Mouse (Mus musculus) G1E-ER4 (cell line): ENCODE data around the gene Psmb8. TPM values are rescaled to one million over a fixed set of nuclear protein-coding genes. Genes with fewer than 3 reads are reported as not detected.

Source experiments
- GATA1 ChIP-seq: IDR thresholded peaks from one replicate; pipeline ENCODE4 v1.8.0; 2012; ENCODE audit warnings: low read length, inconsistent platforms
- polyA plus RNA-seq: library from polyadenylated mRNA; stranded (reverse); fragments of >175 nt; gene quantifications from 2 replicates; pipeline ENCODE4 v1.2.3, GENCODE M21; 2012

Gene Psmb8
- not detected in 2 replicates for polyA plus RNA-seq

DNA sequence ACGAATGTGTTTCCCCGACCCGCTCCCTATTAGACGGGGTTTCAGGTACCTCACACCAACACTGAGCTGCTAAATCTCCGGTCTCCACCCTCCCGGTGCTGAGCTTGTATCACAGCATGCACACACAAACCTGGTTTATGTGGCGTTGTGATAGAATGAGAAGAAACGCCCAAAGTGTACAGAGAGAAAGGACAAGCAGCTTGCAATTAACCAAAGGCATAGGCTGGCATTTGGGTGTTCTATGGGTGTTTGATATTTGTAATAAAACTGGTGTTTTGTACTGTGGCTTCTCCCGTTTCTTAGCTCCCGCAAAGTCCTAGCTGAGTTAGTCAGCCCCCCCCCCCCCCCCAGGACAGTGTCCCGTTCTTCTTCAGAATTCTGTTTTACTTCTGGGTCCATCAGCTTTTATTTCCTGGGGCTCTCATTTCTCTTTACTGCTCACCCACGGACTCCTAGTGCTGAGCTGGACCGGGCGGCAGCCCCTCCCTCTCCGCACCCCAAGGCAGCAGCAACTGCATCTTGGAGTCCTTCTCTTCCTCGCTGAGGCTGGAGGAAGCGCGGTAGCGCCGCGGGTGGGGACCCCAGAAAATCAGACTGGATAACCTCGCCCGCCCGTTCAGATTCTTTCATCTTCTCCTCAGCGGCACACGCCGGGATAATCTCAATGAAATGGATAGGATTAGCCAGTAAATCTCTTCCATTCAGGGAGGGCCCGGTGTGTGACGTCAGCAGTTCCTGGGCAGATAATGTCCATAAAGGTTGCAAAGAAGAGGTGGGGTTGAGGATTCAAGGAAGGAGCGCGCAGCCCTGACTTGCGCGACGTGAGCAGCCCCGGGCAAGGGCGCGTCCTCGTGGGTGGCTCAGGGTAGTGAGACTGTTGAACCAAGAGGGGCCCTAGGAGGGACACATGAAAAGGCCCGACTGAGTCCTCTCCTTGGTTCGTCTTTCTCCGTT, at the start of gene Psmb8:
Gene Psmb8 (plus strand): TSS at position 781 of the 954 bp plus-strand sequence.
- TF ChIP-seq GATA1, result no peak

DNA sequence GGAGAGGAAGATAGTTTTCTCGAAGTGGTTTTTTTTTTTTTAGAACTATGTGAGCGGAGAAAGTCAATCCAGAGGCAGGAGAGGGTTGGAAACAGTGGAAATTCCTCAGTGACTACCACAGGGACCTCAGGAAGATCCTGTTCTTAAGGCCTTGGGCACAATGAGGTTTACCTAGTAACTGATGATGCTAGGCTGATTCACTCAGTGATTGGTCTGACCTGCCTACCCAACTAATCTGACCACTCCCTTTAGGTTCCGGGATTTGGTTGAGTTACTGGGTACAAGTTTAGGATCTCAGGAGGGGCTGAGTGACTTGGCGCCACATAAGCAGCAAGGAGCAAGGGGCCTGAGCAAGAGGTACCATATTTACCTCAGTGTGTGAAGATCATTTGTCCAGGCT, 44.6 kb upstream of the Psmb8 start, which contains the start of gene H2-DMb1:
Gene H2-DMb1 (plus strand): TSS at position 150 of the 400 bp plus-strand sequence.
- TF ChIP-seq GATA1, result no peak

DNA sequence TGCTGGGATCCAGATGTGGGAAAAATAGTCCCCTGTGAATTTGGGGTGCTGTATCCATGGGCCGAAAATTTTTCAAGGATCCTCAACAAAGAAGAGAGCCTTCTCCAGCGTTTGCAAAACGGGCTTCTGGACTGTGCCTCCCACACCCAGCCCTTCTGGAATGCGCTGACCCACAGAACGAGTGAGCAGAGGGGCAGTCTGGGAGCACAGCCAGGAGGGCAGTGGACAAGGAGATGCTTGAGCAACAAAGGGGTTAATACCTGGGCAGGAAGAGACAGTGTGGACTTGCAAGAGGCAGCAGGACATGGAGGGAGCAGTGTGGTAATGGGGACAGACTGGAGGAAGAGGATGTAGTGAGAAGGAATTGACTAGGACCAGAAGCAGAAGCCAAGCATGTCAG, 42.0 kb upstream of the Psmb8 start:
- no peak for TF ChIP-seq GATA1

DNA sequence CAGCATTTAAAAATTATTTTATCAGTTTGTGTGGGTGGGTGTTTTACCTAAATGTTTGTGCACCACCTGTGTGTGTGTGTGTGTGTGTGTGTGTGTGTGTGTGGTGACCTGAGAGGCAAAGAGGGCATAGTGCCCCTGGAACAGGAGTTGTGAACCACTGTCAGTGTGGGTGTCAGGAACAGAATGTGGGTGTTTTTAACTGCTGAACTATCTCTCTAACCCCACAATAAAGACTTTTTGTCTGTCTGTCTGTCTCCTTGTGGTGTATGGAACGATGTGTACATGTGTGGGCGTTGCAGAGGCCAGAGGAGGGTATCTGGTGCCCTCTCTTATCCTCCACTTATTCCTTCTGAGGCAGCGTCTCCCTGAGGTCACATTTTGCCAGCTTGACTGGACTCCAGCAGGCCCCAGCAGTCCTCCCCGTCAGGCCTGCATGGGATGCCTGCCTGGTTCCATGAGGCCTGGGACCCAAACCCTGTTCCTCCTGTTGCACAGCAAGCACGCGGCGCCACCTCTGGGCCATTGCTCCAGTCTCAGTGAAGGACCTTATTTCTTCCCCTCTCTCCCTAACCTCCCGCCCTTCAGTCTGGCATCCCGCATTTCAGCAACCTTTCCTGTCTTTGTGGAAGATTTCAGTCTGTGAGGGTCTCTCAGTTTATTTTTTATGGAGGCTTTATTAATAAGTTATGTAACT, 33.2 kb upstream of the Psmb8 start:
- no peak for TF ChIP-seq GATA1

DNA sequence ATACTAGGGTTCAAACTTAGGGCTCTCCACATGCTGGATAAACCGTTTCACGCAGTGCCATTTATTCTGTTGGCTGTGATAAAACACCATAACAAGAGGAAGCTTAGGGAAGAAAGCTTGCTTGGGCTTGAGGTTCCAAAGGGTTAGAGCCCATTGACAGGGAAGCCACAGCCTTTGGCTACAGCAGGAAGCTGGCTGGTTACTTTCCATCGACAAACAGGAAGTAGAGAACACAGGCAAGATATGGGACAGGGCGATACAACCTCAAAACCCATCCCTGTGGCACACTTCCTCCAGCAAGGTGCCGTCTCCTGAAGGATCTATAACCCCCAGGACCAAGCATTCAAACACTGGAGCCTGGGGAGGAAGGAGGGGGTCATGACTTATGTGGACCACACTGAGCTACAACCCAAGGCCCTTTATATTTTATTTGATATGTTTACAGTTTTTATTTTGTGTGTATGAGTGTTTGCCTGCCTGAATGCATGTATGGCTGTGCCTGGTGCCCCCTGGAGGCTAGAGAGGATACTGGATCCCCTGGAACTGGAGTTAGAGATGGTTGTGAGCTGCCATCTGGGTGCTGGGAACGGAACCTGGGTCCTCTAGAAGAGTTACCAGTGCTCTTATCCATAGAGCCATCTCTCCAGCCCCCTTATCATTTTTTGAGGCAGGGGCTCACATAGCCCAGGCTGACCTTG, 32.3 kb upstream of the Psmb8 start:
- no peak for TF ChIP-seq GATA1

DNA sequence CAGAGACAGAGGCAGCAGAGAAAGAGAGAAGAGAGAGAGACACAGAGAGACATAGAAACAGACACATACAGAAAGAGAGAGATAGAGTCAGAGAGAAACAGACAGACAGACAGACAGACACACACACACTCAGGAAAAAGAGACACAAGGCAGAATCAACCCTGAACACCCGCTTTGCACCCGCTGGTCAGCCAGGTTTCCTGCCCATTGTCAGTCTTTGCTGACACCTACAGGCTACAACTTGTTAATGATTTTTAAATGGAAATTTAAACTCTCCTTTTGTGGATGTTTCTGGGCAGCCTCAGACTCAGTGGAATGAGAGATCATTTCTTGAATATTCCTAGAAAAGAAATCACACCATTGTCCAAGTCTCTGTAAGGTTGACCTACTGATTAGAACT, 28.2 kb upstream of the Psmb8 start:
- no peak for TF ChIP-seq GATA1

DNA sequence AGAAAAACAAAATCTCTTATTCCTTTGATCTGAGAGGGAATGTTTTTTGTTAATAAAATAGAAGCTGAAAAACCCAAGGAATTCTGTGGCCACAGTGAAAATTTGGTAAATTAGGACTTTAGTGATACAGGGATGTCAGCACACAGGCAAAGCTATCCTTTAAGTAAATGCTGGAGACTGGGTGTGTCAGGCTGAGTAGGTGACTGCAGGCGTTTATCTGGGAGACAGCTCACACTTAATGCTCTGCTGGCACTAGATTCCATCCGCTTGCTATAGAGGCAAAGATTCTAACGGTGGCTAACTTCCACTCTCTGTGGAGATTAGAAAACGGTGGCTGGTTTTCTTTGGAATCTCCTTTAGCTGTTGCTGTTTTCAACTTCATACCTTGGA, 27.0 kb upstream of the Psmb8 start:
- no peak for TF ChIP-seq GATA1

DNA sequence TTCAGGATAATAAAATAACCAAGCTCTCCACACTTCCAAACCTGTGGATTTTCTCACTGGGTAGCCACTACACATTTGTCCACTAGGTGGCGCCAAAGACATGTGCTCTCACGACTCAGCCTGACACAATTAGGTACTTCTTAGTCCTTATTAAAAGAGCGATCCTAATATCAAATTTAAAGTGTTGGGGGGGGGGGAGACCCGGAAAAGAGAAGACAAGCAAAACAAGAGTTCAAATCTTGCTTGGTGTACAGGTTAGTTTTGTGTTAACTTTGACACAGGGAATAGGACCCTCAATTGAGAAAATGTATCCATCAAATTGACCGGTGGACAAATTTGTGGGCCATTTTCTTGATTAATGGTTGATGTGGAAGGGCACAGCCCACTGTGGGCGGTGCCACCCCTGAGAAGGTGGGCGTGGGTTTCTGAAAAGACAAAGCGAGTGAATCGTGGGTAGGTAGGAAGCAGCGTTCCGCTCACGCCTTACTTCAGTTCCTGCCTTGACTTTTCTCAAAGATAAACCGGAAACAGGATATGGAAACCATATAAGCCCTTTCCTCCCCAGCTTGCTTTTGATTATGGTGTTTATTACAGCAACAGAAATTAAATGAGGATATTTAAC, 26.5 kb upstream of the Psmb8 start:
- TF ChIP-seq GATA1, result no peak

DNA sequence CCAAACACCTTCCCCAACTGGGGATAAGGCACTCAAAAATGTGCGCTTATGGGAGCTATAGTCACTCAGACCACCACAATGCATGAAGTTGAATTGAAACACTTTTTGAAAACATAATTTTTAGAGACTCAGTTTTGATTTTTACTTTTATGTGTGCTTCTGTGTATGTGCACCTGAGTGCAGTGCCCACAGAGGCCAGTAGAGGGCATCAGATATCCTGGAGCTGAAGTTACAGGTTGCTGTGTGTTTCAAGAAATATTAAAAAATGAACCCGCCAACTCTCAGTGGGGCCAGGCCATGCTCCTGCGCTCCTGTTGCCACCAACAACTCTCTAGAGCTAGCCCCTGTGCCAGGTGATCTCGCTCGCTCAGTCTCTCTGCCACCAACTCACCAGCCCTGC, 25.0 kb upstream of the Psmb8 start:
- no peak for TF ChIP-seq GATA1

DNA sequence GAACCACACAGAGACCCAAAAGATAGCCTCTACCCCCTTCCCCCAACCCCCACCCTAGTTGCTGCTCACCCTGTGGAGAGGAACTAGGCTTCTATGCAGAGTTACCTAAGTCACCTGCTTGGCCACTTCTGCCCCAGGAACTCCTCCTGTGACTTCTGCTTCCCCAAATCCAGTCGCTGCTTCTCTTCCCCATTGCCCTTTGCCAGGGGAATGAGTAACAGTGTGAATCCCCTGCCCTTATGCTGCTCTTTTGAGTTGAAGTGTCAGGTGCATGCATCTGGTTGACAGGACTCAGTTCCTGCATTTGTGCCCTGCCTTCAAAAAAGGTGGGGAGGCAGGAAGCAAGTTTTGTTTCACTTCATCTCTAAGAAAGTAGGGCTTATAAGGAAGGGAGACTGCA, 23.4 kb upstream of the Psmb8 start:
- no peak for TF ChIP-seq GATA1

DNA sequence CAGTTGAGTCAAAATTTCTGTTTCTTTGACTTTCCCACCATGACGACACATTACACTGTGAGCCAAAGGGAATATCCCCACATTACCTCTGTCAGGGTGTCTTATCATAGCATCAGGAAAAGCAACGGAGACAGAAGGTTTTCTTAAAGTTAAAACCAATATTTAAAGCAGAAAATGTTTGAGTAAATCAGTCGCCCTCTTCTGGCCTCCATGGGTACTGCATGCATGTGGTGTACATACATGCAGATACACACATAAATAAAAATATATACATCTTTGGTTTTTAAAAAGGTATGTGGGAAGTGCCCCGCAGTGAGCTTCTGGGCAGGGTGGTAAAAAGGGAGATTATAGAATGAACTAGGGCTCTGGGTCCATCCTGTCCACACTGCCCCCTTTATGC, 20.3 kb upstream of the Psmb8 start:
- no peak for TF ChIP-seq GATA1

DNA sequence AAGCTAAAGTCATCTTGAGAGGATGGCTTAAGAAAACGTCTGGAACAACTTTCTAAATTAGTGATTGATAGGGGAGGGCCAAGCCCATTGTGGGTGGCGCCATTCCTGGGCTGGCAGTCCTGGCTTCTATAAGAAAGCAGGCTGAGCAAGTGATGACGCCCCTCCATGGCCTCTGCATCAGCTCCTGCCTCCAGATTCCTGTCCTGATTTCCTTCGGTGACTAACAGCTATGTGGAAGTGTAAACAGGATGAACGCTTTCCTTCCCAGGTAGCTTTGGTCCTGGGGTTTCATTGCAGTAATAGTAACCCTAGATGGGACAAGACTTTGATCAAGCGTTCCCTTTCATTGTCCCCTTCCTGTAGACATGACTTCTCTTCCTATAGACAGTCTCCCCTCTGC, 18.5 kb upstream of the Psmb8 start:
- TF ChIP-seq GATA1, result no peak

DNA sequence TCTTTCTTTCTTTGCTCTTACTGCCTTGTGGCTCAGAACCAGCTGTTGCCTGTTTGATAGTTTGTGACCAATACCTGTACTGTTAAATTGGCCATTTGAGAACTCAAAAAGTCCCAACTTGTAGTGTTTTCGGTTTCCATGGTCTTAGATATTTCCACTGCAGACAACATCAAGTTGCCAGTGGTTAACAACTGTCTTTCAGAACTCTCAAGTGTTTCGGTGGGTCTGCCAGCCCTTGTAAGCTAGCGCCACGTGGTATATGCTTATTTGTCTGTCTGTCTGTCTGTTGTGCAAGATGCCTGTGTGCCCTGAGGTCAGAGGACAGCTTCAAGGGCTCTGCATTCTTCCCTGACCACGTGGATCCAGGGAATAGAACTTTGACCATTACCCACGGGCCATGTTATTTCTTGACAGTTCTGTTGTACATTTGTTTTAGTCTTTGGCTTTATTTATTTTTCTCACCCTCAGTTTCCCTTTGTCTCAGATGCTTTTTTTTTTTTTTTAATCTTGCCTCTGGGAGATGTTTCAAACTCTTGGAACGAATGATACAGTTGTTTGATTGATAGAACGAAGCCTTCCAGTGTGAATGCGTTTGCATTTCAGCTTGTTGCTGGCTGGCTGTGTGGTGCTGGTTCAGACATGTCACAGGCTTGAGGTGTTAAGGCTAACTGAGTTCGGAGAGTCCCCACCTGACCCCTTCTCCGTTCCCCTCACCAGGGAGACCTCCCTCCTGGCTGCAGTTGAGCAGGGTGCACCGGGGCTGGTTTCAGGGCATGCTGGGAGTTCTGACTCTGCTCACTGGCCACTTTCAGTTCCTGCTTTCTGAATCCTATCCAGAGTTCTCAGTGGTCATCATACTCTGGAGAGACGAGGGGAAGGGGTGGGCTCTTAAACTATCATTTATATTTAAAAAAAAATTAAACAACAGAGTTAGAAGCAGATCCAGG, 17.3 kb upstream of the Psmb8 start:
- TF ChIP-seq GATA1, result no peak

DNA sequence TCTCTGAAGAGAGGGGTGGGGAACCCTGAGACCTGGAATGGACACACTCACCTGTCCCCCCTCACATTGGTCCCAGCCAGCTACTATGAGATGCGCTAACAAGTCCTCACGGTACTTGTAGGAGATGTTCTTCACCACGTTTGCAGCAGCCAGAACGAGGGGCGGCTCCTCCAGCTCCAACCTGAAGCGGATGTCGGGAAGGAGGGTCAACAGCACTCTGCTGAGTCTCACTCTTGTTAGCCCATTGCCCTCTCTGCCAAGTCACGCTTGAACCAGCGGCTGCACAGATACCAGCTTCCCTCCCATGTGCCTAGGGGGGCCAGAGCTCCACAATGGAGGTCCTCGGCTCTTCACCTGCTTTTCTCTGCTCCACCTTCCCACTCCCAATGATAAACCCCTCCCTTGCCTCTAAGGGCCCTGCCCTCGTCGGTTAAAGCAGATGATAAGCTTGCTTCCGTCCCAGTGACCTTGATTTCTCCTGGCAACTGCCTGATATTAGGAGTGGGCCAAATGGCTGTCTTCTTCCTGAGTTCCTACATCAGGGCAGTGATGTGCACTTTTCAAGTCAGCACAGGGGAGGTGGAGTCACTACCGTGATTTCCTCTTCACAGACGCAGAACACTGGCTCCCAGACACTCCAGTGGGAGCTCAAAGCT, 13.8 kb upstream of the Psmb8 start:
- no peak for TF ChIP-seq GATA1
